Mouse (Mus musculus) layer of hippocampus, postnatal 14 days (tissue): ENCODE data around the gene Cpsf3. TPM values are rescaled to one million over a fixed set of nuclear protein-coding genes. Genes with fewer than 3 reads are reported as not detected.

Source experiments
- DNase-seq, 2 experiments: peaks; one replicate each; pipeline ENCODE4 v3.0.0; 2021 to 2022; ENCODE audit warnings: low spot score in 2 of 2, mixed read lengths in 1 of 2
- total RNA-seq, 2 experiments: library from RNA; stranded (reverse); gene quantifications; 2 replicates each; pipeline ENCODE4 v1.2.3; 2021

Gene Cpsf3
- total RNA-seq, 2 experiments from 2014 or later = 51.3 to 64.0 TPM

- DNase-seq = no peak
Observed at GRCm38 (mm10) chr12:21288716-21289395, 3.7 kb downstream of the Cpsf3 start.

GRCm38 (mm10) chr12:21289651-21290050 is 4.5 kb downstream of the Cpsf3 start:
- DNase-seq = no peak

GRCm38 (mm10) chr12:21298856-21299255 is 13.7 kb downstream of the Cpsf3 start:
- no peak for DNase-seq

- DNase-seq = no peak
Observed at GRCm38 (mm10) chr12:21301324-21301723, 16.1 kb downstream of the Cpsf3 start.

GRCm38 (mm10) chr12:21301932-21302331 is 16.7 kb downstream of the Cpsf3 start:
- DNase-seq = no peak

GRCm38 (mm10) chr12:21302361-21302783 is 17.2 kb downstream of the Cpsf3 start:
- no peak for DNase-seq

- DNase-seq = no peak
Observed at GRCm38 (mm10) chr12:21305741-21306140, 20.6 kb downstream of the Cpsf3 start.

- DNase-seq = no peak
Observed at GRCm38 (mm10) chr12:21306721-21307120, 21.5 kb downstream of the Cpsf3 start.

- no peak for DNase-seq
Observed at GRCm38 (mm10) chr12:21312201-21312600, 27.0 kb downstream of the Cpsf3 start.

GRCm38 (mm10) chr12:21315923-21316868 is 31.0 kb downstream of the Cpsf3 start, which contains the start of gene Iah1:
Gene Iah1, plus strand, starts transcription at chr12:21316389.
- DNase-seq = peak; percentile 65 to 70

- peak; percentile 19 to 59 for DNase-seq
Observed at GRCm38 (mm10) chr12:21316869-21317265, 31.7 kb downstream of the Cpsf3 start.

GRCm38 (mm10) chr12:21318143-21318895 is 33.1 kb downstream of the Cpsf3 start:
- peak; percentile 32 to 55 for DNase-seq

- DNase-seq = no peak
Observed at GRCm38 (mm10) chr12:21320317-21320716, 35.1 kb downstream of the Cpsf3 start.

GRCm38 (mm10) chr12:21321170-21321569 is 36.0 kb downstream of the Cpsf3 start:
- DNase-seq = no peak

GRCm38 (mm10) chr12:21322296-21322695 is 37.1 kb downstream of the Cpsf3 start:
- no peak for DNase-seq

- DNase-seq = no peak
Observed at GRCm38 (mm10) chr12:21322856-21323255, 37.7 kb downstream of the Cpsf3 start.

- no peak for DNase-seq
Observed at GRCm38 (mm10) chr12:21324101-21324500, 38.9 kb downstream of the Cpsf3 start.

- no peak for DNase-seq
Observed at GRCm38 (mm10) chr12:21325266-21325665, 40.1 kb downstream of the Cpsf3 start.

GRCm38 (mm10) chr12:21326325-21326724 is 41.1 kb downstream of the Cpsf3 start:
- no peak for DNase-seq

GRCm38 (mm10) chr12:21329661-21330400 is 44.6 kb downstream of the Cpsf3 start:
- no peak for DNase-seq
